Mouse (Mus musculus): ENCODE data around the gene Safb2.

DNA sequence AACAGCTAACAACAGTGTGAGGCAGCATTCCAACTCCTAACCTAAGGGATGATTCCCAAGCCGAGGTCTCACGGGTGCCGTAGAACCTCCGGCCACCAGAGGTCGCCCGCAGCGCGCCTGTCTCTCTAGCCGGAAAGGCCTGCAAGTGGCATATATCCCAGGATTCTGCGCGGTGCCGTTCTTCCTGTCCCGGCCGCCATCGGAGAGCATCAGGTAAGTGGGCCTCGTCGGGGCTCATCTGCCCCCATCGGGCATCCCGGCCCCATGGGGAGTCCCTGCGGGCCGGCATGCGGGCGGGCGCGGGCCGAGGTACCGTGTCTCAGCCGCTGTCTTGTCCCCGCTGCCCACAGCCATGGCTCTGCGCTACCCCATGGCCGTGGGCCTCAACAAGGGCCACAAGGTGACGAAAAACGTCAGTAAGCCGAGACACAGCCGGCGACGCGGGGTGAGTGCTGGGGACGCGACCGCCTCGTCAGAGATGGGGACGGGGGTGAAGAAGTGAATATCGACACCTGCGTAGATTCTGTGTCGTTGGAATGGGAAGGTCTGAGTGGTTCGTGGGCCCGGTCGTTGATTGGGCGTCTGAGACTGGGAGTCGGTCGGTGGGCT, 29.0 kb upstream of the Safb2 start, which contains the start of gene Rpl36:
- peak; percentile 80 for TF ChIP-seq POLR2A (IDR thresholded peaks at IDR 0.05; ENCODE audit: low read depth, low read length)
- peak; percentile 87 for TF ChIP-seq CTCF (conservative IDR thresholded peaks at IDR 0.05; ENCODE audit: insufficient read depth, insufficient read length, low read depth, low read length)

Data from kidney, adult 2 months (tissue).